Mouse (Mus musculus) hindbrain, embryonic 15.5 days (tissue): ENCODE data around the gene Rnf167. TPM values are rescaled to one million over a fixed set of nuclear protein-coding genes. Genes with fewer than 3 reads are reported as not detected.

Experiments
- ATAC-seq: fragments of 200-750 bp; cut with Nextera tagmentation; 2 replicates; pipeline ENCODE4 v1.8.0; 2017; ENCODE audit warnings: low read depth, moderate number of reproducible peaks, moderate TSS enrichment; ENCODE audit not compliant: low FRiP score
- H3K27ac ChIP-seq: fragments of 300-500 bp; sonication (generic); replicated peaks from 2 replicates; pipeline ENCODE4 v1.5.1; 2015; ENCODE audit warnings: mild to moderate bottlenecking, inconsistent platforms
- H3K27me3 ChIP-seq: fragments of 300-500 bp; sonication (generic); 2 replicates; pipeline ENCODE4 v1.6.1; 2015; ENCODE audit warnings: control low read depth, inconsistent platforms
- H3K36me3 ChIP-seq: fragments of 300-500 bp; sonication (generic); 2 replicates; pipeline ENCODE4 v1.6.1; 2015; ENCODE audit warnings: control low read depth, inconsistent platforms
- H3K4me1 ChIP-seq: fragments of 300-500 bp; sonication (generic); replicated peaks from 2 replicates; pipeline ENCODE4 v1.6.1; 2015; ENCODE audit warnings: control low read depth, inconsistent platforms
- H3K4me2 ChIP-seq: fragments of 300-500 bp; sonication (generic); 2 replicates; pipeline ENCODE4 v1.6.1; 2015; ENCODE audit warnings: moderate library complexity, mild to moderate bottlenecking, inconsistent platforms
- H3K4me3 ChIP-seq: fragments of 300-500 bp; sonication (generic); 2 replicates; pipeline ENCODE4 v1.5.1; 2015; ENCODE audit warnings: mild to moderate bottlenecking, inconsistent platforms
- H3K9ac ChIP-seq: fragments of 300-500 bp; sonication (generic); 2 replicates; pipeline ENCODE4 v1.6.1; 2015; ENCODE audit warnings: inconsistent platforms
- H3K9me3 ChIP-seq: fragments of 300-500 bp; sonication (generic); 2 replicates; pipeline ENCODE4 v1.6.1; 2016; ENCODE audit warnings: control low read depth, inconsistent platforms
- WGBS: fragments of 180-500 bp; shearing (Covaris S2); methylation state at CpG from one replicate; pipeline ENCODE4 v1.1.7; 2015; 5-methylcytosine and 5-hydroxymethylcytosine counted together
- polyA plus RNA-seq: library from polyadenylated mRNA; unstranded; fragments of >200 nt; fragmentation: Nextera tagmentation; extraction: Ambion mirVana; gene quantifications from 2 replicates; pipeline ENCODE4 v1.2.1, GENCODE M21; 2015

Rnf167 gene
- polyA plus RNA-seq, 1 experiment from 2014 or later = 109 TPM

DNA sequence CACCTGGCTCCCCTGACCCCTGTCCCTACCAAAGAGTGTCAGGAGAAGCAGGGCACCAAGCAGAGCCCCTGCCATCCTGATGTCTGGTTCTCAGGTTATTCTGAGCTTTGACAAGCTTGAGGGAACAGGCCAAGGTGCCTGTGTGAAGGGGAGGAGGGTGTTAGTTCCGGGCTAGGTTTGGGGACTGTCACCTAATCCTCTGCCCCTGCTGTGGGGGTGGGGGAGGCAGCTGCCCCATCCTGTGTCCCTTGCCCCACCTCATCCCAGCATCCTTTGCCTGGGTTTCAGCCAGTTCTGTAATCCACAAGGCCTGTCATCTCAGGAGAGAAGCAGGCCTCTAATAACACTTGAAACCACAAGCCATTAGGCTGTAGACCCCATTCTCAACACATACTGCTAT lies 27.9 kb upstream of the Rnf167 start, which contains the start of gene Chrne:
Chrne (minus strand) TSS at position 116 of the 400 bp plus-strand sequence.
- H3K9me3 ChIP-seq = no peaks in the 10 kb centered on the region
- WGBS = 68% methylated on average over 1 of the region's 1 CpGs

GRCm38 (mm10) chr11:70621972-70622814 lies 24.8 kb upstream of the Rnf167 start:
- no peak overlapping the region for H3K4me3 ChIP-seq
- H3K9me3 ChIP-seq = no peaks in the 10 kb centered on the region
- no peaks in the 10 kb centered on the region for H3K36me3 ChIP-seq
- H3K9ac ChIP-seq = no peak overlapping the region
- no peaks in the 10 kb centered on the region for H3K27me3 ChIP-seq
- no peaks in the 10 kb centered on the region for H3K4me1 ChIP-seq
- no peak for ATAC-seq
- 44% methylated on average over 7 of the region's 7 CpGs for WGBS
- no peak overlapping the region for H3K4me2 ChIP-seq
- no peak overlapping the region for H3K27ac ChIP-seq

More for the DNA sequence above, 27.9 kb upstream of the Rnf167 start, which contains the start of gene Chrne:
- Histone ChIP-seq H3K27me3 (no peaks in the 10 kb centered on the region), H3K9ac (no peak within 1 kb of the TSS), H3K36me3 (no peaks in the 10 kb centered on the region), H3K4me1 (peaks cover 11% of the 10 kb centered on the region; the same call in 1 of the 2 replicates), H3K4me3 (no peak within 1 kb of the TSS), H3K4me2 (no peak within 1 kb of the TSS), H3K27ac (no peak within 1 kb of the TSS)
- ATAC-seq = no peak

DNA sequence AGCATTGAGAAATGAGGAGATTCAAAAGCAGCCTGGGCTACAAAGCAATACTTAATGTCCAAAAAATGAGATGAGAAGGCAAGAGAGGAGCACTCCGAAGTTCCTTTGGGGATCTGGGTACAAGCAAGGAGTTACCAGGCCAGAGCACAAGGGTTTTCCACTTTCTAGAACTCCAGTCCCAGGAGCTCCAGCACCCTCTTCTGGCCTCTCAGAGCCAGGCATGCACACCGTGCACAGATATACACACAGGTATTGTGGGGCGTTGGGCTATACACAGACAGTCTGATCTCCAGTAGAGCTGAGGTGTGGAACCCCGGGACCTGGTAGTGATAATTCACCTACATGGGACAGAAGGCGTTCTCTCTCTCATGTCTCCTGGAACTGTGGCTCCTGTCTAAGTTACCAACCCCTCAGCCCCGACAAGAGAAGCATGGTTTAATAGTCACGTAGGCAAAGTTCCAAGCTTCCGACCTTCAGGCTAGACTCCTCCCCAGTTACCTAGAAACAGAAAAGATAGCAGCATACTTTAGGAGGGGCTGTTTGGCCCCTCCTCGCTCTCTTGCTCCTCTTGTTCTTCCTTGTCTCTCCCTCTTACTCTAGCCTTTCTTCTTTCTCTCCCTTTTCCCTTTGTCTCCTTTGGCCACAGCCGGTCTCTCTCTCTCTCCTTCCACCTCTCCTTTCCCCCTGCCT lies 23.8 kb upstream of the Rnf167 start:
- no peak overlapping the region for H3K4me3 ChIP-seq
- no peaks in the 10 kb centered on the region for H3K36me3 ChIP-seq
- H3K9me3 ChIP-seq = no peaks in the 10 kb centered on the region
- H3K27ac ChIP-seq = no peak overlapping the region
- no peaks in the 10 kb centered on the region for H3K27me3 ChIP-seq
- no peak overlapping the region for H3K4me2 ChIP-seq
- no peak for ATAC-seq
- no peaks in the 10 kb centered on the region for H3K4me1 ChIP-seq
- no peak overlapping the region for H3K9ac ChIP-seq
- WGBS = 85% methylated on average over 10 of the region's 10 CpGs

- Histone ChIP-seq H3K27ac (no peak overlapping the region), H3K4me3 (no peak overlapping the region), H3K36me3 (no peaks in the 10 kb centered on the region), H3K27me3 (no peaks in the 10 kb centered on the region), H3K9me3 (no peaks in the 10 kb centered on the region), H3K9ac (no peak overlapping the region), H3K4me1 (no peaks in the 10 kb centered on the region), H3K4me2 (no peak overlapping the region)
- no peak for ATAC-seq
- 48% methylated on average over 4 of the region's 4 CpGs for WGBS
Measured at GRCm38 (mm10) chr11:70625473-70625872, 21.6 kb upstream of the Rnf167 start.

DNA sequence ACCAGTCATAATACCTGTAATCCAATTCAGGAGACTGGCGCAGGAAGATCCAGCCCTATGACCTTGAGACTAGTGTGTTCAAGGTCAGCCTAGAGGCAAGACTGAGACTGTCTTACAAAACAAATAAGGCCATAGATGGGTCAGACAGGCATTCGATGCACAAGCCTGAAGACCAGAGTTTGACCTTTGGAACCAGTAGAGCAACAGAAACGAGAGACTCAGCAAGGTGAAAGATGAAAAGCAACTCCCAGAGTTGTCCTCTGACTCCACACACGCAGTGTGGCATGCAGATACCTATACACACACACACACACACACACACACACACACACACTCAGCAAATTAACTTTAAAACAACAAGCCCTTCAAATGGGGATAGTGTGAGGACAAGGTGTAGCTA lies 20.2 kb upstream of the Rnf167 start:
- no peak for ATAC-seq
- H3K27ac ChIP-seq = no peak overlapping the region
- H3K4me1 ChIP-seq = no peaks in the 10 kb centered on the region
- no peaks in the 10 kb centered on the region for H3K27me3 ChIP-seq
- H3K4me2 ChIP-seq = no peak overlapping the region
- no peak overlapping the region for H3K9ac ChIP-seq
- 87% methylated on average over 4 of the region's 4 CpGs for WGBS
- H3K9me3 ChIP-seq = no peaks in the 10 kb centered on the region
- no peak overlapping the region for H3K4me3 ChIP-seq
- H3K36me3 ChIP-seq = no peaks in the 10 kb centered on the region

- Histone ChIP-seq H3K4me1 (no peaks in the 10 kb centered on the region), H3K9ac (no peak overlapping the region), H3K27ac (no peak overlapping the region), H3K9me3 (no peaks in the 10 kb centered on the region), H3K27me3 (no peaks in the 10 kb centered on the region), H3K36me3 (no peaks in the 10 kb centered on the region), H3K4me2 (no peak overlapping the region), H3K4me3 (no peak overlapping the region)
- WGBS = 82% methylated on average over 2 of the region's 2 CpGs
- ATAC-seq = no peak
Measured at GRCm38 (mm10) chr11:70628431-70628830, 18.6 kb upstream of the Rnf167 start.

DNA sequence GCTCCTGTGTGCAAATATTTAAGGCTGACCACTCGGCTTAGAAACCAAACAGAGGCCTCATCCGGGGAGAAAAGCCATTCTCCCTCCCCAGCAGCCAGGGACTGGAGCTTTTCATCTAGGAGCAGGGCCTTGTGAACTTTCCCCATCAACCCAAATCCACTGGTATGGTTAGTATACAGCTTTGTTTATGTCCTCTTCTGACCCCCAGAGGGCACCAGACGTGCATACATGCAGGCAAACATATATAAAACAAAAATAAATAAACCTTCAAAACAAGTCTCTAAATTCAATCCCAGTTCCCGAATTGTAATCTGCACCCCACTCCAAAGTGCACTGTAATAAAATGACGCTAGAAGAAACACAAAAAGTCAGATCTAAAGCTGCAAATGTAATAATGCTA lies 17.5 kb upstream of the Rnf167 start:
- 58% methylated on average over 5 of the region's 5 CpGs for WGBS
- ATAC-seq = no peak

DNA sequence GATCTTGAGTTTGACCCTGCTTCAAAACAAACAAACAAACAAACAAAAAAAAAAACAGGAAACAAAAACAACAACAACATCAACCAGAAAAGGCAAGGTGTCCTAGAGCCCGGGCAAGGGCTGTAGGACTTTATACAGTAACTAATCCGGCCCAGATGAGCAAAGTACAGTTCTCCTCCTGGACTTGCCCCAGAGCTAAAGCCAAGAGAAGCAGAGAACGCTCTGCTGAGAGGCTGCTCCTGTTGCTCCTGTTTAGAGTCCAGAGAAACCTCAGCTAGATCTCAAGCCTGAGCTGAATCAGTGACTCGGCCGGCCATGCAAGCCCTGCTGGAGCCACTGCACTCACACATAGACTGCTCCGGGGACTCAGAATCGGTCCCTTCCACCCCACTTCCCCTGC lies 16.9 kb upstream of the Rnf167 start:
- Histone ChIP-seq H3K9me3 (no peaks in the 10 kb centered on the region), H3K27ac (no peak overlapping the region), H3K4me3 (no peak overlapping the region), H3K27me3 (no peaks in the 10 kb centered on the region), H3K9ac (no peak overlapping the region), H3K4me2 (no peak overlapping the region), H3K36me3 (no peaks in the 10 kb centered on the region), H3K4me1 (no peaks in the 10 kb centered on the region)
- WGBS = 70% methylated on average over 7 of the region's 7 CpGs
- ATAC-seq = no peak

More for the DNA sequence above, 17.5 kb upstream of the Rnf167 start:
- H3K9ac ChIP-seq = no peak overlapping the region
- H3K4me1 ChIP-seq = no peaks in the 10 kb centered on the region
- no peak overlapping the region for H3K4me2 ChIP-seq
- H3K27me3 ChIP-seq = no peaks in the 10 kb centered on the region
- no peak overlapping the region for H3K4me3 ChIP-seq
- H3K36me3 ChIP-seq = no peaks in the 10 kb centered on the region
- no peak overlapping the region for H3K27ac ChIP-seq
- H3K9me3 ChIP-seq = no peaks in the 10 kb centered on the region

DNA sequence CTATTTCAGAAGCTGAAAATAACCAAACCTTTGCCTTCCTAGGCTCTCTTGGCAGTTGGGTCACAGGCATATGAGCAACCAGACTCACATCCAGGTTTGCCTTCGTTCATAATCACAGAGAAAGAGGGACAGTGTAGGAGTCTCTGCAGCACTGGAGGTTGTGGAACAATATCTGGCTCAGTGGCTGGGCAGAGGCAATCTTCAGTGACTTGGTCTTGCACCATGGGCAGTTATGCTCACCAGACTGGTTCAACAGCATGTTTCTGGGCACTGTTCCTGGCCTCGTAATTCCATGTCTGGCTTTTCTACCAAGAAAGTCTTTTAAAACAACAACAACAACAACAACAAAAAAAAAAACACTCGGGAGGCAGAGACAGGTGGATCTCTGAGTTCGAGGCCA lies 11.4 kb upstream of the Rnf167 start:
- ATAC-seq = no peak
- Histone ChIP-seq H3K27me3 (no peaks in the 10 kb centered on the region), H3K9me3 (no peaks in the 10 kb centered on the region), H3K4me2 (no peak overlapping the region), H3K4me1 (no peaks in the 10 kb centered on the region), H3K36me3 (no peaks in the 10 kb centered on the region), H3K27ac (no peak overlapping the region), H3K9ac (no peak overlapping the region), H3K4me3 (no peak overlapping the region)
- 86% methylated on average over 4 of the region's 4 CpGs for WGBS

GRCm38 (mm10) chr11:70637764-70638163 lies 9.3 kb upstream of the Rnf167 start:
- Histone ChIP-seq H3K27ac (no peak overlapping the region), H3K36me3 (peaks cover 3% of the 10 kb centered on the region), H3K9me3 (no peaks in the 10 kb centered on the region), H3K27me3 (no peaks in the 10 kb centered on the region), H3K4me2 (no peak overlapping the region), H3K4me3 (no peak overlapping the region), H3K9ac (no peak overlapping the region), H3K4me1 (no peaks in the 10 kb centered on the region)
- ATAC-seq = no peak
- WGBS = 95% methylated on average over 1 of the region's 1 CpGs

- ATAC-seq = no peak
- WGBS = 83% methylated on average over 1 of the region's 1 CpGs
- H3K27me3 ChIP-seq = no peaks in the 10 kb centered on the region
- H3K9ac ChIP-seq = no peak overlapping the region
- H3K4me1 ChIP-seq = no peaks in the 10 kb centered on the region
- peaks cover 5% of the 10 kb centered on the region for H3K36me3 ChIP-seq
- no peak overlapping the region for H3K4me3 ChIP-seq
- H3K27ac ChIP-seq = no peak overlapping the region
- H3K4me2 ChIP-seq = no peak overlapping the region
- no peaks in the 10 kb centered on the region for H3K9me3 ChIP-seq
Measured at GRCm38 (mm10) chr11:70638293-70638692, 8.7 kb upstream of the Rnf167 start.

DNA sequence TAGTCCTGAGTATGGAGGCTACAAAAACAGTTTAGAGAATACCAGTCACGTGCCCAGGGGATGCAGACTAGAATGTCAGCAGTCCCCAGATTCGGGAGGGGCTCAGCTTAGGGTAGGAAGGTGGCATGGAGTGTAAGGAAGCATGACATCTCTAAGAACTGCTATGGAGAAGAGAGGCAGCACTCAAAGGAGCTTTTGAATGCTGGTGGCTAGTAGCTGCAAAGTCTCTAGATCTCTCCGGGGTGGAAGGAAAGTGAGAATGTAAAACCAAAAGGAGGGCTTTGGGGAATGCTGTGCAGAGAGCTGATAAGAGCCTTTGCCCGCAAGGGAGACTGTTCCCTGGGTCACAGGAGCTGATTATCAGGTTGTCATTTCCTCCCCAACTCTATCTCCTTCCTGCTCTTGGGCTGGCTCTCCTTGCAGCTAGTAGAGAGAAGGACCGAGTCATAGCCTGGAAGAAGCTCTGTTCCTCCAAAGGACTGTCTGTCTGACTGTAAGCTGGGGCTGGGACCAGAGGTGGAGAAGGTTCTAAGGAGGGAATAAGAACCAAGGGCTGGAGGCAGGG lies 8.2 kb upstream of the Rnf167 start, which contains the start of gene Gp1ba:
Gp1ba (plus strand) TSS at position 409 of the 565 bp plus-strand sequence.
- WGBS = 59% methylated on average over 5 of the region's 5 CpGs
- H3K9me3 ChIP-seq = no peaks in the 10 kb centered on the region
- no peak within 1 kb of the TSS for H3K4me3 ChIP-seq
- H3K4me1 ChIP-seq = no peaks in the 10 kb centered on the region
- no peak within 1 kb of the TSS for H3K4me2 ChIP-seq
- no peak for ATAC-seq
- no peak within 1 kb of the TSS for H3K27ac ChIP-seq
- H3K9ac ChIP-seq = no peak within 1 kb of the TSS
- peaks cover 9% of the 10 kb centered on the region for H3K36me3 ChIP-seq
- H3K27me3 ChIP-seq = no peaks in the 10 kb centered on the region
